Mouse (Mus musculus) adrenal gland (tissue): ENCODE results near the gene Dcx.

Experiments
- intact Hi-C: fragments of 180-260 bp; cut with DNase I; formaldehyde crosslinking; loops from one replicate; pipeline ENCODE4 v1.15.1; 2025
- microRNA-seq, 2 experiments: library from miRNA; unstranded; fragments of <30 nt; microRNA quantifications; one replicate each; pipeline ENCODE4; 2019

Gene Dcx

DNA sequence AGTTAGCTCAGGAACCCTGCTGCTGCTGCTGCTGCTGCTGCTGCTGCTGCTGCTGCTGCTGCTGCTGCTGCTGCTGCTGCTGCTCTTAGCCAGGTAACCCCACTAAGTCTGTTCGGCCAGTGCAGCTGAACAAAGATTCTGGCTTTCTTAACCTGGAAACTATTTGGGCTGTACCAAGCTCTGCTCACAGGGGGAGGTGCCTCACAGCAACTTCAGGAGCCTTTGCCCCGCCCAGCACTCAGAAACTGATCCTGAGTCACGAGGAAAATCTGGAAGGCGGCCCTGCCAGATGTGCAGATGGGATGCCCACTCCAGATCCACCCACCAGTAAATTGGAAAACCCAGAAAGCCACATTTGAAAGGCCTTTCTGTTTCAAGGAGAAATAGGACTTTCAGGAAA is 105.9 kb downstream of the Dcx start, which contains the start of gene Capn6:
TSS of gene Capn6 (minus strand) at position 203 of the 400 bp plus-strand sequence.
- intact Hi-C loops: no loop called here

GRCm38 (mm10) chrX:143826521-143826920 is 106.6 kb downstream of the Dcx start:
- intact Hi-C loops: no loop called here

- intact Hi-C loops: no loop called here
Measured at GRCm38 (mm10) chrX:143818961-143819360, 114.2 kb downstream of the Dcx start.

DNA sequence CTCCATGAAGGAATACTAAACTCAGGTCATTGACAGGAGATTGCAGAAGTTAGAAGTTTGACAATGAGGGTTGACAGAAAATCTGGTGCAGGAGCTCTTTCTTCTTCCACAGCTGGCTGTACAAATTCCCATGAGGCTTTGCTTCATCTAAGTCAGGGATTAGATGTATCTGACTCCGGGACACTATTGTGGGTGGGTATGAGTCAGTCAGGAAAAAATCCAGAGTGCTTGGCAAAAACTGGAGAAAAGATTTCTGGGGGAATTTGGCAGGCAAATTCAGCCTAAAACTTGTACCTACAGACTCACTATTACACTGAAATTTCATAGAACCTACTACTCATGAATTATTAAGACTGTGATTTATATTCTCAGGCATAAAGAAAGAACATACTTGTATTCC is 117.2 kb downstream of the Dcx start:
- intact Hi-C loops: no loop called here

Small RNA genes lying within 50 kb of the gene (microRNA-seq; reads per million reads assigned to microRNA genes)
- 0 reads per million in 2 experiments for gene Gm47298
